Mouse (Mus musculus): ENCODE results near the gene Vwa3b.

Gene Vwa3b

DNA sequence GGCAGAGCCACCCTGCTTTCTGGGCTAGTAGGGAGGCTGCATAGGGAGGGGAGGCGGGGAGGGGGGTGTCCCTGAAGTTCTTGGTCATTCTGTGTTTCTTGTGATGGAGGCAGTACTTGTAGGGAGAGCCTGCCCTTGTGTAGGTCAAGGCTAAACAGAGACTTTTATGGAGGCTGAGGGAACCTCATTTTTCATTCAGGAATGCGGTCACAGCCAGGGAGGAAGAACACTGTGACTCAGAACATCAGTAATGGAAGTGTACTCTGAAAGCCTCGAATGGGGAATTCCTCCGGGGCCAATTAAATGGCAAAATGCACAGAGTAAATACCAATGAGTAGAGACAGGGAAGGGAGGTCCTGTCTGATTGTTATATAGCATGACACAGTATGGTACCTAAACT lies 37.4 kb downstream of the Vwa3b start:
- DNase-seq: no peak

DNA sequence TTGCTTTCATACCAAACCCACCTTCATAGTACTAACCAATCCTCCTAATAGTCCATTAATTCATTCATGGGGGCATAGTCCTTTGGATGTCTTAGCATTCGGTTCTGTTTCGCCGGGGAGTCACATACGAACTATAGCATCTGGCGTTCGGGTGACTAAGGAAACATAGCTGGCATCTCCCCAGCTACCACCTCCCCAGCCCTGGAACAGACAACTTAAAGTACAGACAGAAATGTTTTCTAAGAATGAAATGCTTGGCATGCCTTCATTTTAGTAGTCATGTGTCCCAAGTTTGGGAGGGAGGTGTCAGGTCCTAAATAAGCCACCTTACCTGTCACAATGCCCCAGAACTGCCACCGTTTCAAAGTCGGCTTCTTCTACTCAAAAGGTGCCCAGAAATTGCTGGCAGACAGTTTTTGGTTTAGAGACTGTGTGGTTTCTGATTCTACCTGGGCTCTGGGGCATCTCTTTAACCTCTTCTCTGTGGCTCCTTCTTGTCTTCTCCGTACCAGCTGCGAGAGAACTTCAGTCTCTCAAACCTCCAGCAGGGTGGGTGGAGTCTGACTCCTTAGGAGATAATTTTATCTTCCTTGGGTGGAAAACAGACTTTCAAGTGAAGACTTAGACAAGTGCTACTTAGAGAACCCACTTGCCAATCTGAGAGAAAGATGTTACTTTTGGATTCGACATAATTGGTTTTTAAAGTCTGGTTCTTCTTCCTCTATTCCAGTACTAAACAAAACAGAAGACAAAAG lies 39.4 kb downstream of the Vwa3b start:
- DNase-seq: peak; percentile 4

DNA sequence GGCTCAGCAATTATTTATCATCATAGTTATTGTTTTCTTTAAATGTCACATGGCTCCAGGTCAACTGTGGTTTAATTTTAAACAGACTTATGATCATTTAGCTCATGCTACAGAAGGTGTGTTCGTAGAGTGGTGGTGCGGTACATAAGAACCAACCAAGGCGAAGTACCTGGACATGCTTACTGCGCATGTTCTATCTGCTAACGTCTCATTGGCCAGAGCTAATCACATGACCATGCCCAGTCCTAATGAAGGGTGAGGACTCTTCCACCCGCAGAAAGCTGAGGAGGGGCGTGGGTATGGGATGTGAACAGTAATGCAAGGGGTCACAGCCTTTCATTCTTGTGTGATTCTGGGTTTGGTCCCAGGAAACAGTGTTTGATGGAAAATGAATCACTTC lies 49.4 kb downstream of the Vwa3b start:
- DNase-seq: no peak

DNA sequence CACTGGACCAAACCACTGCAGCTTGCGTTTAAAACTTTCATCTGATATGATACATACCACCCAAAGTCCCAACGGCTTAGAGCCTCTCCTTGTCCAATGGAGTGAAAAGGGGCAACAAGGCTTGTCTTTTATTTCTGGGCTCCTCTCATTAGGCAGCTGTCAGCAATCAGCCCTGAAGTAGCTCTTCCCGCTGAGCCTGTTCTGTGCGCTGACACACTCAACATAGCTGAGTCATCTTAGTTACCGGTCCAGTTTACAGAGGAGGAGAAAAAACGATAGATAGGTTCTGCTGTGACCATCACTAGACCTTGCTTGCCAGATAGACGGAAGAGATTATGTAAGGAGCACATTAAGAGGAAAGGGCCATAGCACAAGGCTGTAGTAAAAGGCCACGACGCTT lies 50.9 kb downstream of the Vwa3b start:
- no peak for DNase-seq

DNA sequence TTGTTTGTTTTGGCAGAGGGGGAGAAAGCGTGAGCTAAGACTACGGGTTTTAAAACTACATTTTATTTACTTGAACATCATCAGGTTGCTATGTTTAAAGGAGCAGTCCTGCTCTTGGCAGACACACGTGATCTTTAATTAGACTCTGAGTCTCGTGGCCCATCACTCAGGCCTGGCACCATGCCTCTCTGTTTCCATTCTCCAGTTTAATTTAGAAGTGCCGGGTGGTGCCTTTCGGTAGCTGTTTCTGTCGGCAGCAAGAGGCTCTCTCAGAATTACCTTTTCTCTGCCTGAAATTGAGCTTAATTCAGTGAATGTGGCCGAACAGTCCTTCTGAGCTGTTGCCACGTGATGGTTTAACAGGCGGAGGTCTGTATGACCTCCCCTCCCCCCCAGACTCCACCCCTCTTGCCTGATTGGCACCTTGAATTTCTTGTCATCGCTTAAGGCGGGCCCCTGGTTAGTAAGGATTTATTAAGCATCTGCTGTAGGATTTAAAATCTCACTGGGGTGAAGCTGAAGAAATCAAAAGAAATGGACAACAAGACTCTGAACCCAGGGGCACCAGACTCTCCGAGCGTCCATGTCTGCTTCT lies 51.7 kb downstream of the Vwa3b start:
- no peak for DNase-seq

DNA sequence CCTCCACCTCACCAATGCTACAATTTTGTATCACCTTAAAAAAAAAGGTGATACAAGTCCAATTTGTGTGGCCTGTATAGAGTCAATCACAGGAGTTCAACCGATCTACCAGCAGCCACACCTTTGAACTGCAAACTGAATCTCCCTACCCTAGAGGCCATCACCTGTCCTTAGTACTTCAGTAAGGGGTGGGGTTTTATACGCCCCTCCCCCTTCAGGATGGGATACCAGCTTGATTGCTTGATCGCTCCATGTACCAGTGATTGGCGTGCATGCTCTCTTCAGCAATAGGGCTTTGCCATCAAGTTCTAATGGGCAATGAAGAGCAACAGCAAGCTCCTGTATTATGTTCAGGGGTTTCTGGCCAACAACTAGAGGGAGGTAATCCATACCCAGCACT lies 54.0 kb downstream of the Vwa3b start:
- no peak for DNase-seq

DNA sequence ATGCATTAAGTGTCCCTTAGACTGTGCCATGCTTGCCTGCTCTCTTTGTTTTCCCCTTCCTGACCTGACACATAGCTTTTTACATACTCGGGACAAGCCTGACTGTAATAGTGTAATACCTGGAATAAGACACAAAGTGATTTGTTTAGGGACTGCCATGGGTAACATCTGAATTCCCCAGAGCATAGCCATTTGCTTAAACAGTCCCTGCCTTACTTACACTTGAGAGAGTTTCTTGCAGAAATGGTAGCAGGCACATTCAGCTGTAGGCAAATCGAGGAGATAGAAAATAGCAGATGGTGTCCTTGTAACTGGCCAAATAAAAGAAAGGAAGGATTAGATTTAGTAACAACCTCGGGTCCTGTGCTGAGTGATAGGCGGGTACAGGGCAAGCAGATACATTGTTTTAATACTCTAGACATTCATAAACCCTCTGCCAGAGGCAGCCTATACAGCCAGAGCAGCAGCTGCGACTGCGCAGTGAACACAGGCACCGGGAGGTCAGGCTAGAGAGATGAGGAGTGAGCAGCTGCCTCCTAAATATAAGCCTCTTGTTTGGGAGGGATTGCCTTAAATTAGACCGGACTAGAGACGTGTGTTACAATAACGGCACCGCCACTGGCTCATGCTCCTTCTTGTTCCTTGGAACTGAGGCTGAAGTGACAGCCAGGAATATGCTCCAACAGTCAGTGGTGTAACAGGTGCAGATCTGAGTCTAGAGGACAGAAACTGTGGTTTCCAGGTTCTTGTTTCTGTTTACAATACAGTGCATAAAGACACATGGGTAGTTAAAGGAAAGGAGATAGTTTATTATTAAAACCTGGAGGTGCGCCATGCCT lies 55.2 kb downstream of the Vwa3b start:
- peak; percentile 3 for DNase-seq

DNA sequence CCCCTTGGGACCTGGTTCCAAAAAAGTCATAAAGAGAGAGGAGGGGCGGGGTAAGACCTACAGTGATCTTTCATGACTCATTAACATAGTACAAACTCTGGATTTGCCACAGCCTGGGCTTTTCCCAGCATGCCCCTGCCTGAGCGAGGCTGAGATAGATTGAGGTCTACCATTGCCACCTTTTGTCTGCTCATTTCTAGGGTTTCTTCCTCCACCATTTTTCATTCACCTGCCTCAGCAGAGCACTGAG lies 55.7 kb downstream of the Vwa3b start:
- DNase-seq: no peak

DNA sequence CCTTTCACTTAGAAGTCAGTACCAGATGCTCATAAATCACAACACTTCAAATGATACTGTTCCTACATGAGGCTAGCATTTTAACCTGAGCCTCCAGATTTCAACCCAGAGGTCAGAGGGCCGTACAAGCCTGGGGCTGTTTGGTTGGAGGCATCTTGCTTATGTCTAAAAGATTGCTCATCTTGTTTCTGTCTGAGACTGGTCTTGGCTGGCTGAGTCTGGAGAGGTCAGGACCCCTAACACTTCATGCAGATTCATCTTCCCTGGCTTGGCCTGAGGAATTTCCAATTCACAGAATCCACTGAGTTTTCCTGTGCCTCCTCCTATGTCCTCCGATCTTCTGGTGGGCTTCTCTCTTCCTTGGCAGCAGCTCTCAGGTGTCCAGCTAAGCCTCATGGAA lies 57.7 kb downstream of the Vwa3b start:
- DNase-seq: no peak

DNA sequence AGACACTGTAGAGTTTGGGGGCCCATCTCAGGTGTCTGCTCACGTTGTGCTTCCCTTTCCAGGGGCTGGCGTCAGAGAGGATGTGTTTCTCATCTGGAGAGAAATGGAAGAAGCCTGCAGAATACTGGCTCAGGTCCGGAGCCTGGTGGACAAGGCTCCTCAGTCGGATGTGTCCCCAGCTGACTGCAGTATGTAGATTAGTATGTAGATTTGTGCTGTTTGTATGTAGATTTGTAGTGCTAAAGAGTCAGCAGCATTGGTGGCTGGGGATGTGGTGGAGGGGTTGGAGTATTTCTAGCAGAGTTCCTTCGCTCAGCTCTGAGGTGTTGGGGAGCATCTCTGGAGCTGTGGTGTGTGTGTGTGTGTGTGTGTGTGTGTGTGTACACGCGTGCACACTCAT lies 58.8 kb downstream of the Vwa3b start:
- DNase-seq: no peak

DNA sequence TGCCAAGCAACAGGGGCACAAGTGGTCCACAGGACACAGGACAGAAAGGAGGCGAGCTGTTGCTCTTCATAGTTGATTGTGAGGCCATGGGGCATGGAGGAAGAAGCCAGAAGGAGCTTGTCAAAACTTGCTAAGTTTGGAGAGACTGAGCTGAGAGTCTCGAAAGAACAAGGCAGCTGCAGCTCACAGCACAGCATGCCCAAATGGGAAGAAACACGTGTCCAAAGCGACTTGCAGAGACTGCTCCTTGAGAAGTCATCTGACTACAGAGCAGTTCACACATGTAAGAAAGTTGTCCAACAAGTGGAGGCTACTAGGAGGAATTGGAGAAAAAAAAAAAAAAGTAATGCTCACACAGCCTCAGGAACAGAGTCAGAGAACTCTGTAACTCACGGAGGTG lies 62.8 kb downstream of the Vwa3b start:
- no peak for DNase-seq

DNA sequence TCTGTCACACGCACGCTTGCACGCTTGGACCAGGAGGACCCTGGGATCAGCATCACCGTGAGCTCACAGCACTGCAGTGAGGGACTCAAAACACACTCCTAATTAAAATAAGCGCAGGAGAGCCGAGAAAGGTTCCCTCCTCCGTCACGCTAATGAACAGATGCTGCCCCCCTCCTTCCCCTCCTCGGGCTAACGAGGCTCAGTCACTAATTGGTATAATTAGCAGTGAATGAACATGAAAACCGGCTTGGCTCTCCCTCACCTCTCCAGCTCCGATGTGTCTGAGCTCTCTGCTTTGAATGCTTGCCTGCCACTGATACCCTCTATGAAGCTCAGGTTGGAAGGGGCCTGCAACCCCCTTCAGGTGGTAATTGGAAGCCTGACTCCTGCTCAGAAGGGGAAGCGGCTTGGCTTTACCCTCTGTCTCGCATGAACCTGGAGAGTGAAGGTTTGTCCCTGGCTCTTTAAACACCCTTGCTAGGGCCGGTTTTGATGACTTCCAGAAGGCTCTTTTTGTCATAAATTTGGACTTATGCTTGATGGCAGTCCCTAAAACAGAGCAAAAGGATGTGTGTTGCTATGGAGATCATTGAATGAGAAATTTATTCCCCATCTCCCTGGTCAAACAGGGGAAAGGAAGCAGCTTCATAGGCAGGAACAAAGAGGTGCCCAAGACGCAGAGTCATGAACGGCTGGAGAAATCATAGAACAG lies 71.1 kb downstream of the Vwa3b start:
- DNase-seq: no peak

DNA sequence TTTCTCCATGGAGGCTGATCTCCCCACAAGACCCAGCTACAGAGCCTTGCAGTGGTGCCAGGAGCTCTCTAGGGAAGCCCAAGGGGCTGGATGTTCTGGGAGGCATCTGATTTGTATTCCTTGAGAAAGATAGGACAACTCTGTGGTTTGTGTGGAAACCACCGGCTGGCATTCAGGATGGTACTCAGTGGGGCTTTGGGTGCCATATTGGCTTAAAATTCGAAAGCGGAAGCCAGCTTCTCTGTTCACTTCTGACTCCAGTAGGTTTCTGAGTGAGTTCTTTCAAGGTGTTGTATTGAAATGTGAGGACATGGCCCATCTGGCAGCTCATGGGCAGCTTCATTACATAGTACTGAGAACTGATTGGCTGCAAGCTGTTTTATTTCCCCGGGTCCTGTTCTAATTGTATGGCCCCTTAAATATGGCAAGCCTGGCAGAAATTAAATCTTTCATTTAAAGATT lies 71.7 kb downstream of the Vwa3b start:
- DNase-seq: no peak

DNA sequence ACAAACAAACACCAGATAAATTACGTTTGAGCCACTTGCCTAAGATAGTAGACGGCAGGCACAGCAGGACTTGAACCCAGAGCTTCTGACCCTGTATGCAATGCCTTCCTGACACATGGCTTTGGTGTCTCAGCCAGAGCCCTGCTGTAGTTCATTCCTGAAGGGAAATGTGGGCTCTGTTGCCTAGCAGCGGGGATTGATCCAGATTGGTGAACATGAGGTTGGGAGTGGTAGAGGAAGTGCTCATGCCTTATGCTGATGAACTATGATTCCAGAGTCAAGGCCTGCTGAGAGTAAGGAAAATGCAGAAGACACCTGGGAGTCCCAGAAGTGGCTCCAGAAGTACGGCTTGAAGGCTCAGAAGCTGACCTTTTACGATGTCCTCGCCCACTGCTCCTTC lies 74.0 kb downstream of the Vwa3b start:
- no peak for DNase-seq

DNA sequence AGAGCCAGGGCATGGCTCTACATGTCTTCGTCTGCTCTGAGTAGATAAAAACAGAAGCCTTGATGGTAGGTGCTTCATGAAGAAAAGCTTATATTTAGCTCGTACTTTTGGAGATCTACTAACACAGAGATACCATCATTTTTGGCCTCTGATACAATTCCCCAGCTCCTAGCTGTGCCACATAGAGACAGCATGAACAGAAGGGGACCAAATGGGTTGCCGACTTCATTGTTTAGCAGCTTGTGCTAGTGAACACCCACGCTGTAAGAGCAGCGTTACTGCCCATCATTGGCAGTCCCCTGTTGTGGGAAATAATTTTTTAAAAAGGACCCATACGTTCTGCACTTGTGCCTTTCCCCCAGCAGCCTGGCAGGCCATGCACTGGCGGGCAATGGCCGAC lies 74.6 kb downstream of the Vwa3b start:
- no peak for DNase-seq

DNA sequence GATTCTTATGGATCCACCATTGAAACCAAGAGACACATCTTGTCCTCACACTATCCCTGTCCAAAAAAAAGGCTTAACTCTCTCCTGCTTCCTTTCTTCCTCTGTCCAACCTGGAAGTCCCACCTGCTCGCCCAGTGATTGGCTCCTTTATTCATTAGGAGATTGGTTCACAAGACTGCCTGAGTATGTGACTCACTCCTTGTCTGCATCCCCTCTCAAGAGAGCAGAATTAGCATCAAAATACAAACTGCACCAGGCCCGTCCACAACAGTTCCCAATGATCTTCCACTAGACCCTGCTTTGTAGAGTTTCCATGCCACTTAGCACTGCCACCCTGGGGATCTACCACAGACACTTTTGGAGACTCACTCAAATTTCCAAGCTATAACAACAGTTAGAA lies 75.3 kb downstream of the Vwa3b start:
- no peak for DNase-seq

DNA sequence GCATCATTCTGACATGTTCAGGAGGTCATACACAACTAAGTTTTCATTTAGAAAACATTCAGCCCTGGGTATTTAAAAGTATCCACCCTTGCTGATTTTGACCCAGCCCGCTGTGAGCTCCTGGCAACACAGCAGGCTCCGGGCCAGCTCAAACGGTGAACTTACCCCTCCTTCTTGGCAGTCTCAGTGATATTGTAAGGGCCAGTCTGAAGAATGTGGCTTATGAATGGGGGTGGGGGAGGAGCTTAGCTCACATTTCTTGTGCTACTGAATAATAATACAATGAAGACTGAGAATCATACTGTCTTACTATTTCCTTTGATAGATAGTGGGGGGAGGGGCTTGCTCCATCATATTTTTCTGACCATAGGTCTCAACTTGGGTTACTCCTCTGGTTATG lies 78.8 kb downstream of the Vwa3b start:
- no peak for DNase-seq

DNA sequence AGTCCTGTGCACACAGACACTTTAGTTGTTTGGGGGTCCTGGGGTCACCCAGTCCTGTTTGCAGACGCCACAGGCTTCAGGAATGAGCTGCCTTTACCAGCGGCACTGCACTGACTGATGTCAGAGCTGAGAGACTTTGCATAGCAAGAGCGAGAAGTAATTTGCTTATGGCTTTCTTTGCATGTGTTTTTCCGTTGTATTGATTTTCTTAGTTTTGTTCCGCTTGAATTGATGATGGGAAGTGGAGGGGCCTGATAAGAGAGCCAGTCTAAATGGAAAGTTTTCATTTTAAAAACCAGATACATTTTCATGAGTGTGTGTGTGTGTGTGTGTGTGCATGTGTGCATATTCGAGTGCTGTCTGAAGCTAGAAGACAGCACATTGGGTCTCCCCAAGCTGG lies 87.4 kb downstream of the Vwa3b start:
- no peak for DNase-seq

DNA sequence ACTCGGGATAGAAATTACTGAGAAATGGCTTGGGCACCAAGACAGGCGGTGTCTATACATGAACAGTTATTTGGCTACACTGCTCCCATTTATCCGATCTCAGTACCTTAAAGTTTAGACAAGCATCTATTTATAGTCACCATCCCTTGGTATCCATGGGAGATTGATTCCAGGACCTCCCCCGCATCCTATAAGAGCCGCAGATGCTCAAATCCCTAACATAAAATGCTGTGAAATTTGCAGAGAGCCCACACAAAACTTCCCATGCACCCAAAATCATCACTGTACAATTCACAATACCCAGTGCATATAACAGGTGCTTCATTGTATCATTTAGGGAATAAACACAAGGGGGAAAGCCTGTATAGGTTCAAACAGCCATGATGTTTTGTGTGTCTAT lies 89.5 kb downstream of the Vwa3b start:
- DNase-seq: no peak

DNA sequence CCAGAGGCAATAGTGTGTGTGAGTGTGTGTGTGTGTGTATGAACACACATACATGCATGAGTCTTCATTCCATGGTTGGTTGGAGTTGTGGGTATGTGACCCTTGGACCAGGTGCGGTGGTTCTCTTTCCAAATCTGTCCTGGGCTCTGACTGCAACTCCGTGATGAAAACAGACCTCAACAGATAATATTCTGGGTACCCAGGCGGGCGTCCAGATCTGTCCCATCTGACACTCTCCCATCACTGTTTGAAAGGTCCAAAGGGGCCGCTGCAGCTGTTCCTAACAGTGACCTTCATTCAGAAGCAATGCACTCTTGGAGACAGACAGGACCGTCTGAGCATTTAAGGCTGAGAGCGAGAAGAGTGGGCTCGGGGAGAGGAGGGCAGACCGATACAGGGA lies 90.2 kb downstream of the Vwa3b start:
- no peak for DNase-seq

DNA sequence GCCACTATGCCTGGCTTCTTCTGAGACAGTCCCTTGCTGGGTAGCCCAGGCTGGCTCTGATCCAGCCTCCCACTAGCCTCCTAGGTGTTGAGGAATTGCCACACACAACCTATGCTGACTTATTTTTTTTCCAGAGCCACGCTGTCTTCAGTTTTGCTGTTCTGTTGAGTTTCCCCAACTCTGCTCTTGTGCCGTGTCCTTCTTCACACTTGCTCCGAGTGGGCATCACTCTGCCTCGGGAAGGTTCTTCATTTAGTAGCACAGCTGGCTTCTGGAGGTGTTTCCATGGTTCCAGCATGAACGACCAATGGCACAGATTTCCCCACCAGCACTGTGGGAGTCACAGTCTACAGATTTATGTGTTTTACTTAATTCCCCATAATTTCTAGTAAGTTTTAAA lies 91.6 kb downstream of the Vwa3b start:
- no peak for DNase-seq

DNA sequence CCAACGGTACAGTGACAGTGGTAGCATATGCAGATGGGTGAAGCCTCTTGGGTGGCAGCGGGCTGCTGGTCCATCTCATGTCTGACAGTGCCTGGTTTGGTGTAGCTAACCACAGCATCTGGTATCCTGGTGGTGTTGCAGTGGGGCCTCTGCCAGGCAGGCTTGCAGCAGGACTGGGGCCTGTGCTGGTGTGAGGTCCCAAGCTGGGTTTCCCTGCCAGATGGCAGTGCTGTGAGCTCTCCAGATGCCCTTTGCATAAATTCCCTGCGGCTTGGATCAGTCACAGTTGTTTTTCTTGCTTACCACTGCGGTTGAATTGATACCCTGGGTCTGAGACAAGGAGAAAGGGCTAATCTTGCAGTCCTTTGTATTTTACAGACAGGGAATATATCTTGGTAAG lies 95.9 kb downstream of the Vwa3b start:
- peak; percentile 1 for DNase-seq

DNA sequence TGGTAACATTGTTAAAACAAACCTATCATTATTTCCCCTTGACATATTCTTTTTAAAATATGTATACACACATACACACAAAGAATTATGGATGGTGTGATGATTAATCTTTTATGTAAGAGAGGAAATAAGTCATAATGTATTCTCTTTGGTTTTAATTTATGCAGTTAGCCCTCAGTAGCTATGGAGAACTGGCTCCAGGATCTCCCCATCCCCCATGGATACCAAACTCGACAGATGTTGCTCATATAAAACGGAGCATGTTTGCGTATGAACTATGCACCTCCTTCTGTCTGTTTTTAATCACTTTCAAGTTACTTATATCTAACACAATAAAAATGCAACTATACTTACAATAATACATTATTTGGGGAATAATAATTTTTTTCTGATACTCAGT lies 96.4 kb downstream of the Vwa3b start:
- DNase-seq: no peak
